Mouse (Mus musculus): ENCODE results near the gene Tmem119. TPM values are rescaled to one million over a fixed set of nuclear protein-coding genes. Genes with fewer than 3 reads are reported as not detected.

Gene Tmem119
- polyA plus RNA-seq, 1 experiment from 2014 or later: 15.8 TPM

- no peak overlapping the region for H3K9ac ChIP-seq
- H3K9me3 ChIP-seq: no peaks in the 10 kb centered on the region
- H3K27ac ChIP-seq (replicated peaks): no peak overlapping the region
- H3K36me3 ChIP-seq: no peaks in the 10 kb centered on the region
- WGBS: 77% methylated on average over 9 of the region's 9 CpGs
- peaks cover 5% of the 10 kb centered on the region; the same call in 1 of the 2 replicates for H3K27me3 ChIP-seq (replicated peaks)
- no peak for ATAC-seq (ENCODE audit: extremely low read depth, insufficient number of reproducible peaks, low FRiP score, low TSS enrichment)
- H3K4me2 ChIP-seq: no peak overlapping the region
- H3K4me1 ChIP-seq: peaks cover 17% of the 10 kb centered on the region
- H3K4me3 ChIP-seq: no peak overlapping the region
These were observed 5.0 kb upstream of the Tmem119 start for GRCm38 (mm10) chr5:113805301-113805700.

GRCm38 (mm10) chr5:113804395-113804966 is 4.2 kb upstream of the Tmem119 start:
- Histone ChIP-seq H3K9ac (no peak overlapping the region), H3K36me3 (no peaks in the 10 kb centered on the region), H3K27ac (replicated peaks) (no peak overlapping the region), H3K9me3 (no peaks in the 10 kb centered on the region), H3K4me3 (no peak overlapping the region), H3K27me3 (replicated peaks) (peaks cover 9% of the 10 kb centered on the region), H3K4me2 (no peak overlapping the region), H3K4me1 (peaks cover 23% of the 10 kb centered on the region)
- 54% methylated on average over 7 of the region's 7 CpGs for WGBS
- no peak for ATAC-seq (ENCODE audit: extremely low read depth, insufficient number of reproducible peaks, low FRiP score, low TSS enrichment)

DNA sequence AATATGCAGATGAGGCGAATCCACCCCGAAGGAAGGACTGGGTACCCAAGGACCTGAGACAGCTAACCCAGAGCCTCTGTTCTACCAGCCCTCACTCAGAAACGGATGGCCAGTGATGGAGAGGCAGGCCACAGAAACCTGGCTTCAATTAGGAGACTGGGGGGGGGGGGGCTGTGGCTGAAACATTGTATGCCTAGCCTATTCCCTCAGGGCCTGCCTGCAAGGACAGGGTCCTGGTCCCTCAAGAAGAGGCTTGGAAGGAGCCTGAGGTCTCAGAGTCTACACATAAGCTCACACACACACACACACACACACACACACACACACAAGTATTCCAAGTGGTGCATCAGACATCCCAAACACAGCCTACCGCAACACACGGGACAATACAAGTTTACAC is 625 bp downstream of the Tmem119 start:
- peaks cover 36% of the 10 kb centered on the region for H3K4me1 ChIP-seq
- H3K4me3 ChIP-seq: peak overlapping the region; percentile 44
- 42% methylated on average over 5 of the region's 5 CpGs for WGBS
- H3K9ac ChIP-seq: peak overlapping the region; percentile 74
- H3K27me3 ChIP-seq (replicated peaks): peaks cover 41% of the 10 kb centered on the region
- H3K4me2 ChIP-seq: peak overlapping the region; percentile 58
- no peaks in the 10 kb centered on the region for H3K36me3 ChIP-seq
- ATAC-seq (ENCODE audit: extremely low read depth, insufficient number of reproducible peaks, low FRiP score, low TSS enrichment): no peak
- peak overlapping the region; percentile 53; the same call in 1 of the 2 replicates for H3K27ac ChIP-seq (replicated peaks)
- H3K9me3 ChIP-seq: no peaks in the 10 kb centered on the region

DNA sequence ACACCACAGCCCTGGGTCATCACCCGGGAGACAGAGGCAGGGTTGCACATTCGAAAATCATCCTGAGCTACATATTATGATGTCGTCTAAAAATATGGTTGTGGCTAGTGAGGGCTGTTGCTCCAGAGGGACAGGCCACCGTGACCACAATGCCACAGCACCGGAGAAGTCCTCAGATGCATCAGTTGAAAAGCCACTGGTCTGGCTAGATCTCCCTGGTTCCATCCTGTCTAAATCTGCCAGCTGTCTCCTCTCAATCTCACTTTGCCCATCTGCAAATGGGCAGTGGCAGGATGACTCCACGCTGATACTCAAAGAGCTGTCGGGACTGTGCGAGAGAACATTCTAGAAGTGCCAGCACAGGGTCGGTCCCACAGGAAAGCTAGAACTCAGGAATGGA is 1.8 kb downstream of the Tmem119 start:
- WGBS: 67% methylated on average over 9 of the region's 9 CpGs
- peaks cover 36% of the 10 kb centered on the region for H3K4me1 ChIP-seq
- H3K27ac ChIP-seq (replicated peaks): no peak overlapping the region
- ATAC-seq (ENCODE audit: extremely low read depth, insufficient number of reproducible peaks, low FRiP score, low TSS enrichment): no peak
- H3K9me3 ChIP-seq: no peaks in the 10 kb centered on the region
- H3K4me2 ChIP-seq: peak overlapping the region; percentile 58
- H3K9ac ChIP-seq: 0 out of 2 replicates have a peak overlapping the region, but pooled peaks have one; percentile 6
- H3K27me3 ChIP-seq (replicated peaks): peaks cover 44% of the 10 kb centered on the region
- H3K4me3 ChIP-seq: no peak overlapping the region
- H3K36me3 ChIP-seq: no peaks in the 10 kb centered on the region

GRCm38 (mm10) chr5:113797149-113797882 is 3.0 kb downstream of the Tmem119 start:
- no peaks in the 10 kb centered on the region for H3K9me3 ChIP-seq
- peak overlapping the region; percentile 58 for H3K4me2 ChIP-seq
- 20% methylated on average over 19 of the region's 19 CpGs for WGBS
- H3K36me3 ChIP-seq: no peaks in the 10 kb centered on the region
- H3K4me3 ChIP-seq: peak overlapping the region; percentile 23
- peak overlapping the region; percentile 20 for H3K9ac ChIP-seq
- H3K27me3 ChIP-seq (replicated peaks): peaks cover 44% of the 10 kb centered on the region
- ATAC-seq (ENCODE audit: extremely low read depth, insufficient number of reproducible peaks, low FRiP score, low TSS enrichment): 0 out of 2 replicates have a peak, but pooled peaks have one; percentile 16
- H3K4me1 ChIP-seq: peaks cover 36% of the 10 kb centered on the region
- H3K27ac ChIP-seq (replicated peaks): peak overlapping the region; percentile 50

- no peaks in the 10 kb centered on the region for H3K36me3 ChIP-seq
- H3K9ac ChIP-seq: peak overlapping the region; percentile 20
- ATAC-seq (ENCODE audit: extremely low read depth, insufficient number of reproducible peaks, low FRiP score, low TSS enrichment): no peak
- no peaks in the 10 kb centered on the region for H3K9me3 ChIP-seq
- peaks cover 40% of the 10 kb centered on the region for H3K4me1 ChIP-seq
- peaks cover 44% of the 10 kb centered on the region for H3K27me3 ChIP-seq (replicated peaks)
- H3K4me3 ChIP-seq: peak overlapping the region; percentile 23
- peak overlapping the region; percentile 58 for H3K4me2 ChIP-seq
- 7% methylated on average over 13 of the region's 13 CpGs for WGBS
- H3K27ac ChIP-seq (replicated peaks): peak overlapping the region; percentile 50
These were observed 3.7 kb downstream of the Tmem119 start for GRCm38 (mm10) chr5:113796401-113797148.

DNA sequence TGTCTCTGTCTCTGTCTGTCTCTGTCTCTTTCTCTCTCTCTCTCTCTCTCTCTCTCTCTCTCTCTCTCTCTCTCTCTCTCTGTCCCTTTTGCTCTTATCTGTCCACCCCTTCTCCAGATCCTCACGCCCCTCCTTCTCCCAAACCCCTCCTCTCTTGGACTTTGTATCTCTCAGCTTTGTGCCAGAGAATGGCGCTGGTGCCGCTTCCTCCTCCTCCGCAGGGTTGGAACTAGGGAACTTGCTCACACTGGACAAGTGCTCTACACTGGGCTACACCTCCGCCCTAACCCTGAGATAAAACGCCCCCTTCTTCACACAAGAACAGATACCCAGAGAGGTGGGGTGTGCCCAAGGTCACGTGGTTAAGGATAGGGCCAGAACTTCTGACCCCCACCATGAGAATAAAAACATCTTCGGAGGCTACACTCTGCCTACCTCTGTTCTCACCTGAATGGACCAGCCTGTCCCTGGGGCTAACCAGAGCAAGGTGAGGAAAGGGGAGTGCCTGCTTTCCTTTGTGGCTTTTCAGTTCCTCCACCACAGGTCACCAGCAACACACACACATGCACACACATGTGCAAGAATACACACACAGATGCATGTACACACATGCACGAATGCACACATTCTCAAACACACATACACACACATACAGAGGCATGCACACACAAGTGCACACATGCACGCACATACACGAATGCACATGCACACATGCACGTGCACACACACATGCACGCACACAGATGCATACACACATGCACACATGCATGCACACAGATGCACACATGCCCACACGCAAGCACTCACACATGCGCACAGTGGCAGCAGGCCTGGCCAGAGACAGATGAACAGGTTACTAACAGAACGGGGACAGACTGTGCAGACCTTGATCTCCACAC is 8.9 kb downstream of the Tmem119 start:
- H3K9me3 ChIP-seq: no peaks in the 10 kb centered on the region
- H3K4me1 ChIP-seq: peaks cover 34% of the 10 kb centered on the region
- no peak for ATAC-seq (ENCODE audit: extremely low read depth, insufficient number of reproducible peaks, low FRiP score, low TSS enrichment)
- H3K9ac ChIP-seq: no peak overlapping the region
- H3K4me3 ChIP-seq: no peak overlapping the region
- H3K4me2 ChIP-seq: no peak overlapping the region
- H3K27ac ChIP-seq (replicated peaks): no peak overlapping the region
- H3K27me3 ChIP-seq (replicated peaks): peaks cover 20% of the 10 kb centered on the region; the same call in 1 of the 2 replicates
- WGBS: 65% methylated on average over 16 of the region's 16 CpGs
- no peaks in the 10 kb centered on the region for H3K36me3 ChIP-seq

DNA sequence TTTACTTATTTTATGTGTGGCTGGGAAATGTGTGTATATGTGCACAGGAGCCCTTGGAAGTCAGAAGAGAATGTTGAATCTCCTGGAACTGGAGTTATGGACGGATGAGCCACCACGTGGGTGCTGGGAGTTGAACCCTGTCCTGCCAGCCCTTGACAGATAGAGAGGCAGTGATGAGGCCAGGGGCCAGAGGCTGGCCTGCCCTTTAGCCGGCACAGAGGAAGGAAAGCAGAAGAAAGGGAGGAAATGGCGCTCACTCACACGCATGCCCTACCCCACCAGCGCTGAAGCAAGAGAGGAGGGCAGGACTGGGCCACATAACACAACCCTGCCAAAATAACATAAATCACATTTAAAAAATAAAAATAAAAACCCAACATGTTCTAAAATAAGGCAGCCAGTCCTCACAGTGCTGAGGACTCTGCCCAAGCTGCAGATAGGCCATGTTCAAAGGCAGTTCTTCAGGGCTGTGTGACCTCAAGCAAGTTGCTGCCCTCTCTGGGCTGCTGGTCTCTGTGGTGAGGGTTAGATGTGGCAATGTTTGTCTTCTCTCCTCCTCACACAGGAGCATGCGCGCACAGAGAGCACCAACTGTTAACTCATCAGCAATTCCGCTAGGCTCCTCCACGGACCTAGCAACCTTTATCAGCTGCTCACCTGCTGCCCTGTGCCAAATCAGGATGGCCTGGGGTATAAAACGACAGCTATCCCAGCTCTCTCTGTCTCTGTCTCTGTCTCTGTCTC is 9.7 kb downstream of the Tmem119 start:
- no peaks in the 10 kb centered on the region for H3K36me3 ChIP-seq
- no peak overlapping the region for H3K9ac ChIP-seq
- peaks cover 29% of the 10 kb centered on the region for H3K4me1 ChIP-seq
- H3K9me3 ChIP-seq: no peaks in the 10 kb centered on the region
- ATAC-seq (ENCODE audit: extremely low read depth, insufficient number of reproducible peaks, low FRiP score, low TSS enrichment): no peak
- peaks cover 16% of the 10 kb centered on the region; the same call in 1 of the 2 replicates for H3K27me3 ChIP-seq (replicated peaks)
- 0 out of 2 replicates have a peak overlapping the region, but pooled peaks have one; percentile 24 for H3K27ac ChIP-seq (replicated peaks)
- H3K4me3 ChIP-seq: no peak overlapping the region
- WGBS: 51% methylated on average over 11 of the region's 11 CpGs
- H3K4me2 ChIP-seq: no peak overlapping the region

- Histone ChIP-seq H3K27ac (replicated peaks) (peak overlapping the region; percentile 20; the same call in 1 of the 2 replicates), H3K4me2 (no peak overlapping the region), H3K36me3 (no peaks in the 10 kb centered on the region), H3K9me3 (no peaks in the 10 kb centered on the region), H3K4me3 (no peak overlapping the region), H3K9ac (peak overlapping the region; percentile 33; the same call in 1 of the 2 replicates), H3K4me1 (peaks cover 29% of the 10 kb centered on the region), H3K27me3 (replicated peaks) (peaks cover 6% of the 10 kb centered on the region; the same call in 1 of the 2 replicates)
- 37% methylated on average over 7 of the region's 7 CpGs for WGBS
- no peak for ATAC-seq (ENCODE audit: extremely low read depth, insufficient number of reproducible peaks, low FRiP score, low TSS enrichment)
These were observed 11.1 kb downstream of the Tmem119 start for GRCm38 (mm10) chr5:113789075-113789788.
